Mouse (Mus musculus) hindbrain, embryonic 15.5 days (tissue): ENCODE data around the gene Ptcd2. TPM values are rescaled to one million over a fixed set of nuclear protein-coding genes. Genes with fewer than 3 reads are reported as not detected.

ENCODE experiments used
- ATAC-seq: fragments of 200-750 bp; cut with Nextera tagmentation; 2 replicates; pipeline ENCODE4 v1.8.0; 2017; ENCODE audit warnings: low read depth, moderate number of reproducible peaks, moderate TSS enrichment; ENCODE audit not compliant: low FRiP score
- H3K27ac ChIP-seq: fragments of 300-500 bp; sonication (generic); replicated peaks from 2 replicates; pipeline ENCODE4 v1.5.1; 2015; ENCODE audit warnings: mild to moderate bottlenecking, inconsistent platforms
- H3K27me3 ChIP-seq: fragments of 300-500 bp; sonication (generic); 2 replicates; pipeline ENCODE4 v1.6.1; 2015; ENCODE audit warnings: control low read depth, inconsistent platforms
- H3K36me3 ChIP-seq: fragments of 300-500 bp; sonication (generic); 2 replicates; pipeline ENCODE4 v1.6.1; 2015; ENCODE audit warnings: control low read depth, inconsistent platforms
- H3K4me1 ChIP-seq: fragments of 300-500 bp; sonication (generic); replicated peaks from 2 replicates; pipeline ENCODE4 v1.6.1; 2015; ENCODE audit warnings: control low read depth, inconsistent platforms
- H3K4me2 ChIP-seq: fragments of 300-500 bp; sonication (generic); 2 replicates; pipeline ENCODE4 v1.6.1; 2015; ENCODE audit warnings: moderate library complexity, mild to moderate bottlenecking, inconsistent platforms
- H3K4me3 ChIP-seq: fragments of 300-500 bp; sonication (generic); 2 replicates; pipeline ENCODE4 v1.5.1; 2015; ENCODE audit warnings: mild to moderate bottlenecking, inconsistent platforms
- H3K9ac ChIP-seq: fragments of 300-500 bp; sonication (generic); 2 replicates; pipeline ENCODE4 v1.6.1; 2015; ENCODE audit warnings: inconsistent platforms
- H3K9me3 ChIP-seq: fragments of 300-500 bp; sonication (generic); 2 replicates; pipeline ENCODE4 v1.6.1; 2016; ENCODE audit warnings: control low read depth, inconsistent platforms
- WGBS: fragments of 180-500 bp; shearing (Covaris S2); methylation state at CpG from one replicate; pipeline ENCODE4 v1.1.7; 2015; 5-methylcytosine and 5-hydroxymethylcytosine counted together
- polyA plus RNA-seq: library from polyadenylated mRNA; unstranded; fragments of >200 nt; fragmentation: Nextera tagmentation; extraction: Ambion mirVana; gene quantifications from 2 replicates; pipeline ENCODE4 v1.2.1, GENCODE M21; 2015

Gene Ptcd2
- polyA plus RNA-seq, 1 experiment from 2014 or later: 53.1 TPM

- no peak overlapping the region for H3K9ac ChIP-seq
- 92% methylated on average over 8 of the region's 8 CpGs for WGBS
- ATAC-seq: no peak
These were observed 53.7 kb downstream of the Ptcd2 start for GRCm38 (mm10) chr13:99290766-99291165.

GRCm38 (mm10) chr13:99287786-99288185 is 56.7 kb downstream of the Ptcd2 start:
- no peaks in the 10 kb centered on the region for H3K27me3 ChIP-seq
- H3K4me2 ChIP-seq: no peak overlapping the region
- H3K36me3 ChIP-seq: no peaks in the 10 kb centered on the region
- H3K9me3 ChIP-seq: no peaks in the 10 kb centered on the region
- peaks cover 27% of the 10 kb centered on the region for H3K4me1 ChIP-seq
- WGBS: 82% methylated on average over 9 of the region's 9 CpGs
- no peak overlapping the region for H3K27ac ChIP-seq
- no peak overlapping the region for H3K9ac ChIP-seq
- no peak overlapping the region for H3K4me3 ChIP-seq
- no peak for ATAC-seq

More at GRCm38 (mm10) chr13:99290766-99291165, 53.7 kb downstream of the Ptcd2 start:
- H3K9me3 ChIP-seq: no peaks in the 10 kb centered on the region
- no peaks in the 10 kb centered on the region for H3K27me3 ChIP-seq
- no peak overlapping the region for H3K4me3 ChIP-seq
- no peak overlapping the region for H3K27ac ChIP-seq
- no peaks in the 10 kb centered on the region for H3K36me3 ChIP-seq
- H3K4me1 ChIP-seq: no peaks in the 10 kb centered on the region
- no peak overlapping the region for H3K4me2 ChIP-seq

GRCm38 (mm10) chr13:99287207-99287606 is 57.3 kb downstream of the Ptcd2 start:
- no peak overlapping the region for H3K9ac ChIP-seq
- peaks cover 29% of the 10 kb centered on the region for H3K4me1 ChIP-seq
- H3K4me3 ChIP-seq: no peak overlapping the region
- H3K36me3 ChIP-seq: no peaks in the 10 kb centered on the region
- H3K27ac ChIP-seq: no peak overlapping the region
- no peak overlapping the region for H3K4me2 ChIP-seq
- H3K27me3 ChIP-seq: no peaks in the 10 kb centered on the region
- ATAC-seq: no peak
- H3K9me3 ChIP-seq: no peaks in the 10 kb centered on the region
- WGBS: 94% methylated on average over 4 of the region's 4 CpGs

GRCm38 (mm10) chr13:99285241-99285640 is 59.3 kb downstream of the Ptcd2 start:
- Histone ChIP-seq H3K27ac (peak overlapping the region; percentile 70), H3K9ac (no peak overlapping the region), H3K4me1 (peaks cover 29% of the 10 kb centered on the region), H3K36me3 (no peaks in the 10 kb centered on the region), H3K4me2 (0 out of 2 replicates have a peak overlapping the region, but pooled peaks have one; percentile 32), H3K27me3 (no peaks in the 10 kb centered on the region), H3K4me3 (no peak overlapping the region), H3K9me3 (no peaks in the 10 kb centered on the region)
- WGBS: 60% methylated on average over 2 of the region's 2 CpGs
- no peak; the same call in 1 of the 2 replicates for ATAC-seq

- no peak overlapping the region for H3K4me3 ChIP-seq
- H3K4me1 ChIP-seq: peaks cover 29% of the 10 kb centered on the region
- no peak overlapping the region for H3K9ac ChIP-seq
- no peaks in the 10 kb centered on the region for H3K36me3 ChIP-seq
- 34% methylated on average over 21 of the region's 21 CpGs for WGBS
- ATAC-seq: peak; percentile 88
- H3K27ac ChIP-seq: peak overlapping the region; percentile 70
- H3K4me2 ChIP-seq: peak overlapping the region; percentile 32
- H3K27me3 ChIP-seq: no peaks in the 10 kb centered on the region
- H3K9me3 ChIP-seq: no peaks in the 10 kb centered on the region
These were observed 59.9 kb downstream of the Ptcd2 start for GRCm38 (mm10) chr13:99284400-99285160.

GRCm38 (mm10) chr13:99283916-99284315 is 60.6 kb downstream of the Ptcd2 start:
- Histone ChIP-seq H3K4me2 (peak overlapping the region; percentile 32), H3K36me3 (no peaks in the 10 kb centered on the region), H3K27me3 (no peaks in the 10 kb centered on the region), H3K27ac (peak overlapping the region; percentile 70), H3K9me3 (no peaks in the 10 kb centered on the region), H3K4me1 (peaks cover 29% of the 10 kb centered on the region), H3K9ac (no peak overlapping the region), H3K4me3 (no peak overlapping the region)
- WGBS: 44% methylated on average over 12 of the region's 12 CpGs
- ATAC-seq: 0 out of 2 replicates have a peak, but pooled peaks have one; percentile 25

- no peak overlapping the region for H3K4me3 ChIP-seq
- no peak for ATAC-seq
- H3K4me2 ChIP-seq: no peak overlapping the region
- no peaks in the 10 kb centered on the region for H3K27me3 ChIP-seq
- H3K36me3 ChIP-seq: no peaks in the 10 kb centered on the region
- H3K9ac ChIP-seq: no peak overlapping the region
- 0 out of 2 replicates have a peak overlapping the region, but pooled peaks have one; percentile 70 for H3K27ac ChIP-seq
- WGBS: 71% methylated on average over 6 of the region's 6 CpGs
- H3K4me1 ChIP-seq: peaks cover 29% of the 10 kb centered on the region
- no peaks in the 10 kb centered on the region for H3K9me3 ChIP-seq
These were observed 61.5 kb downstream of the Ptcd2 start for GRCm38 (mm10) chr13:99282961-99283360.

GRCm38 (mm10) chr13:99279351-99279750 is 65.2 kb downstream of the Ptcd2 start:
- H3K36me3 ChIP-seq: no peaks in the 10 kb centered on the region
- no peak overlapping the region for H3K4me2 ChIP-seq
- ATAC-seq: no peak
- 68% methylated on average over 10 of the region's 10 CpGs for WGBS
- no peaks in the 10 kb centered on the region for H3K9me3 ChIP-seq
- H3K4me1 ChIP-seq: peaks cover 15% of the 10 kb centered on the region
- no peak overlapping the region for H3K27ac ChIP-seq
- no peak overlapping the region for H3K9ac ChIP-seq
- H3K27me3 ChIP-seq: no peaks in the 10 kb centered on the region
- no peak overlapping the region for H3K4me3 ChIP-seq

- no peak overlapping the region for H3K4me2 ChIP-seq
- no peaks in the 10 kb centered on the region for H3K9me3 ChIP-seq
- no peak overlapping the region for H3K9ac ChIP-seq
- no peak for ATAC-seq
- H3K4me3 ChIP-seq: no peak overlapping the region
- no peaks in the 10 kb centered on the region for H3K36me3 ChIP-seq
- H3K4me1 ChIP-seq: peaks cover 7% of the 10 kb centered on the region
- no peak overlapping the region for H3K27ac ChIP-seq
- 87% methylated on average over 6 of the region's 6 CpGs for WGBS
- H3K27me3 ChIP-seq: no peaks in the 10 kb centered on the region
These were observed 66.0 kb downstream of the Ptcd2 start for GRCm38 (mm10) chr13:99278511-99278910.

- no peaks in the 10 kb centered on the region for H3K4me1 ChIP-seq
- no peak overlapping the region for H3K4me2 ChIP-seq
- WGBS: 98% methylated on average over 3 of the region's 3 CpGs
- H3K27ac ChIP-seq: no peak overlapping the region
- no peaks in the 10 kb centered on the region for H3K36me3 ChIP-seq
- no peaks in the 10 kb centered on the region for H3K27me3 ChIP-seq
- H3K9me3 ChIP-seq: no peaks in the 10 kb centered on the region
- no peak overlapping the region for H3K4me3 ChIP-seq
- no peak for ATAC-seq
- H3K9ac ChIP-seq: no peak overlapping the region
These were observed 67.0 kb downstream of the Ptcd2 start for GRCm38 (mm10) chr13:99277521-99277920.

- Histone ChIP-seq H3K36me3 (no peaks in the 10 kb centered on the region), H3K4me1 (no peaks in the 10 kb centered on the region), H3K4me2 (no peak overlapping the region), H3K27me3 (no peaks in the 10 kb centered on the region), H3K4me3 (no peak overlapping the region), H3K9me3 (no peaks in the 10 kb centered on the region), H3K27ac (no peak overlapping the region), H3K9ac (no peak overlapping the region)
- no peak for ATAC-seq
- WGBS: 96% methylated on average over 3 of the region's 3 CpGs
These were observed 72.5 kb downstream of the Ptcd2 start for GRCm38 (mm10) chr13:99272046-99272445.
